Mouse (Mus musculus) kidney, embryonic 14.5 days (tissue): ENCODE data around the gene Pcbp2. TPM values are rescaled to one million over a fixed set of nuclear protein-coding genes. Genes with fewer than 3 reads are reported as not detected.

ENCODE experiments used
- ATAC-seq: fragments of 200-750 bp; cut with Nextera tagmentation; 2 replicates; pipeline ENCODE4 v1.8.0; 2017; ENCODE audit warnings: moderate number of reproducible peaks, mild to moderate bottlenecking, moderate TSS enrichment, moderate library complexity; ENCODE audit not compliant: low FRiP score, low TSS enrichment
- H3K27ac ChIP-seq: fragments of 300-500 bp; sonication (generic); 2 replicates; pipeline ENCODE4 v1.5.1; 2014; ENCODE audit warnings: low read depth, mild to moderate bottlenecking, low read length, moderate library complexity, mixed read lengths
- H3K27me3 ChIP-seq: fragments of 300-500 bp; sonication (generic); 2 replicates; pipeline ENCODE4 v1.6.1; 2014; ENCODE audit warnings: mild to moderate bottlenecking, low read length; ENCODE audit not compliant: control insufficient read depth, insufficient read depth
- H3K36me3 ChIP-seq: fragments of 300-500 bp; sonication (generic); 2 replicates; pipeline ENCODE4 v1.6.1; 2014; ENCODE audit warnings: low read length, mixed read lengths; ENCODE audit not compliant: control insufficient read depth, insufficient read depth
- H3K4me1 ChIP-seq: fragments of 300-500 bp; sonication (generic); 2 replicates; pipeline ENCODE4 v1.6.1; 2014; ENCODE audit warnings: low read length, mixed read lengths; ENCODE audit not compliant: control insufficient read depth, insufficient read depth
- H3K4me2 ChIP-seq: fragments of 300-500 bp; sonication (generic); replicated peaks from 2 replicates; pipeline ENCODE4 v1.6.1; 2014; ENCODE audit warnings: low read depth, mild to moderate bottlenecking, low read length
- H3K4me3 ChIP-seq: fragments of 300-500 bp; sonication (generic); 2 replicates; pipeline ENCODE4 v1.5.1; 2014; ENCODE audit warnings: mild to moderate bottlenecking, low read length
- H3K9ac ChIP-seq: fragments of 300-500 bp; sonication (generic); 2 replicates; pipeline ENCODE4 v1.6.1; 2014; ENCODE audit warnings: low read depth, mild to moderate bottlenecking, low read length, moderate library complexity
- H3K9me3 ChIP-seq: fragments of 300-500 bp; sonication (generic); 2 replicates; pipeline ENCODE4 v1.6.1; 2016; ENCODE audit warnings: low read length; ENCODE audit not compliant: control insufficient read depth
- WGBS: fragments of 180-500 bp; shearing (Covaris S2); extraction: QIAGEN DNeasy Blood & Tissue Kit; methylation state at CpG from one replicate; pipeline ENCODE4 v1.1.7; 2014; 5-methylcytosine and 5-hydroxymethylcytosine counted together
- polyA plus RNA-seq: library from polyadenylated mRNA; unstranded; fragments of >200 nt; fragmentation: Nextera tagmentation; extraction: Ambion mirVana; gene quantifications from 2 replicates; pipeline ENCODE4 v1.2.1, GENCODE M21; 2014

Gene Pcbp2
- polyA plus RNA-seq, 1 experiment from 2014 or later = 305 TPM

- WGBS = 92% methylated on average over 5 of the region's 5 CpGs
- Histone ChIP-seq H3K27me3 (no peaks in the 10 kb centered on the region), H3K4me3 (no peak overlapping the region), H3K4me1 (no peaks in the 10 kb centered on the region), H3K36me3 (peaks cover 97% of the 10 kb centered on the region), H3K27ac (no peak overlapping the region), H3K9me3 (no peaks in the 10 kb centered on the region), H3K9ac (no peak overlapping the region), H3K4me2 (no peak overlapping the region)
- no peak for ATAC-seq
Measured at GRCm38 (mm10) chr15:102500479-102500878, 30.1 kb downstream of the Pcbp2 start.

- ATAC-seq = no peak
- H3K9ac ChIP-seq = no peak overlapping the region
Measured at GRCm38 (mm10) chr15:102501084-102501814, 30.9 kb downstream of the Pcbp2 start.

GRCm38 (mm10) chr15:102502254-102502840 lies 32.0 kb downstream of the Pcbp2 start:
- 67% methylated on average over 9 of the region's 9 CpGs for whole genome bisulfite sequencing
- Histone ChIP-seq H3K9me3 (no peaks in the 10 kb centered on the region), H3K4me1 (0 out of 2 replicates have a peak, but pooled peaks cover 3% of the 10 kb centered on the region), H3K27me3 (no peaks in the 10 kb centered on the region), H3K36me3 (peaks cover 79% of the 10 kb centered on the region), H3K9ac (no peak overlapping the region), H3K4me2 (no peak overlapping the region), H3K27ac (no peak overlapping the region), H3K4me3 (no peak overlapping the region)
- ATAC-seq = no peak

More at GRCm38 (mm10) chr15:102501084-102501814, 30.9 kb downstream of the Pcbp2 start:
- H3K4me1 ChIP-seq = 0 out of 2 replicates have a peak, but pooled peaks cover 3% of the 10 kb centered on the region
- no peaks in the 10 kb centered on the region for H3K27me3 ChIP-seq
- no peak overlapping the region for H3K4me2 ChIP-seq
- H3K27ac ChIP-seq = no peak overlapping the region
- no peaks in the 10 kb centered on the region for H3K9me3 ChIP-seq
- H3K4me3 ChIP-seq = no peak overlapping the region
- 83% methylated on average over 19 of the region's 19 CpGs for WGBS
- peaks cover 90% of the 10 kb centered on the region for H3K36me3 ChIP-seq

GRCm38 (mm10) chr15:102503447-102503846 lies 33.1 kb downstream of the Pcbp2 start, which contains the start of gene Gm10337:
TSS of gene Gm10337 (plus strand) at chr15:102503722.
- no peak within 1 kb of the TSS for H3K27ac ChIP-seq
- no peak for ATAC-seq
- WGBS = 96% methylated on average over 1 of the region's 1 CpGs
- H3K36me3 ChIP-seq = peaks cover 74% of the 10 kb centered on the region
- H3K4me3 ChIP-seq = no peak within 1 kb of the TSS
- no peaks in the 10 kb centered on the region for H3K27me3 ChIP-seq
- H3K9ac ChIP-seq = no peak within 1 kb of the TSS
- no peak within 1 kb of the TSS for H3K4me2 ChIP-seq
- no peaks in the 10 kb centered on the region for H3K9me3 ChIP-seq
- H3K4me1 ChIP-seq = 0 out of 2 replicates have a peak, but pooled peaks cover 3% of the 10 kb centered on the region

- Histone ChIP-seq H3K9me3 (no peaks in the 10 kb centered on the region), H3K4me1 (0 out of 2 replicates have a peak, but pooled peaks cover 3% of the 10 kb centered on the region), H3K4me3 (no peak overlapping the region), H3K9ac (no peak overlapping the region), H3K27me3 (no peaks in the 10 kb centered on the region), H3K4me2 (no peak overlapping the region), H3K36me3 (peaks cover 72% of the 10 kb centered on the region), H3K27ac (no peak overlapping the region)
- 90% methylated on average over 9 of the region's 9 CpGs for WGBS
- peak; percentile 25; the same call in 1 of the 2 replicates for ATAC-seq
Measured at GRCm38 (mm10) chr15:102503924-102504782, 33.8 kb downstream of the Pcbp2 start.

GRCm38 (mm10) chr15:102505073-102505769 lies 34.9 kb downstream of the Pcbp2 start:
- Histone ChIP-seq H3K36me3 (peaks cover 61% of the 10 kb centered on the region), H3K9ac (no peak overlapping the region), H3K4me1 (0 out of 2 replicates have a peak, but pooled peaks cover 3% of the 10 kb centered on the region), H3K4me3 (no peak overlapping the region), H3K9me3 (no peaks in the 10 kb centered on the region), H3K4me2 (no peak overlapping the region), H3K27ac (no peak overlapping the region; the same call in 1 of the 2 replicates), H3K27me3 (no peaks in the 10 kb centered on the region)
- 64% methylated on average over 12 of the region's 12 CpGs for WGBS
- ATAC-seq = no peak

GRCm38 (mm10) chr15:102505770-102506463 lies 35.6 kb downstream of the Pcbp2 start:
- H3K27me3 ChIP-seq = no peaks in the 10 kb centered on the region
- no peak overlapping the region for H3K9ac ChIP-seq
- no peak overlapping the region for H3K4me2 ChIP-seq
- no peak for ATAC-seq
- no peaks in the 10 kb centered on the region for H3K9me3 ChIP-seq
- H3K36me3 ChIP-seq = peaks cover 54% of the 10 kb centered on the region
- H3K4me3 ChIP-seq = no peak overlapping the region
- H3K4me1 ChIP-seq = peaks cover 3% of the 10 kb centered on the region; the same call in 1 of the 2 replicates
- 83% methylated on average over 9 of the region's 9 CpGs for WGBS
- H3K27ac ChIP-seq = no peak overlapping the region

GRCm38 (mm10) chr15:102506464-102506830 lies 36.1 kb downstream of the Pcbp2 start:
- 20% methylated on average over 2 of the region's 2 CpGs for WGBS
- Histone ChIP-seq H3K4me3 (no peak overlapping the region), H3K9ac (no peak overlapping the region), H3K4me1 (peaks cover 8% of the 10 kb centered on the region), H3K9me3 (no peaks in the 10 kb centered on the region), H3K36me3 (peaks cover 49% of the 10 kb centered on the region), H3K27me3 (no peaks in the 10 kb centered on the region), H3K4me2 (no peak overlapping the region), H3K27ac (no peak overlapping the region)
- ATAC-seq = no peak
